Mouse (Mus musculus) C2C12 (cell line): ENCODE measurements around the gene Faim.

Experiments
- CTCF ChIP-seq: IDR thresholded peaks from one replicate; pipeline ENCODE4 v1.5.1; 2011; ENCODE audit not compliant: control insufficient read depth, insufficient read depth, insufficient read length
- MYOD1 ChIP-seq: IDR thresholded peaks from one replicate; pipeline ENCODE4 v1.6.1; 2011; ENCODE audit warnings: low read depth; ENCODE audit not compliant: control insufficient read depth, insufficient read length

- TF ChIP-seq CTCF (no peak), MYOD1 (no peak)
These were observed 45.9 kb downstream of the Faim start for GRCm38 (mm10) chr9:99032031-99032430.
